Mouse (Mus musculus) right cerebral cortex, postnatal 36 days (tissue): ENCODE measurements around the gene Fam172a.

ENCODE experiments used
- DNase-seq, 2 experiments: peaks; one replicate each; pipeline ENCODE4 v3.0.0; 2022; ENCODE audit warnings: low spot score in 2 of 2, mixed read lengths in 1 of 2

Fam172a gene

DNA sequence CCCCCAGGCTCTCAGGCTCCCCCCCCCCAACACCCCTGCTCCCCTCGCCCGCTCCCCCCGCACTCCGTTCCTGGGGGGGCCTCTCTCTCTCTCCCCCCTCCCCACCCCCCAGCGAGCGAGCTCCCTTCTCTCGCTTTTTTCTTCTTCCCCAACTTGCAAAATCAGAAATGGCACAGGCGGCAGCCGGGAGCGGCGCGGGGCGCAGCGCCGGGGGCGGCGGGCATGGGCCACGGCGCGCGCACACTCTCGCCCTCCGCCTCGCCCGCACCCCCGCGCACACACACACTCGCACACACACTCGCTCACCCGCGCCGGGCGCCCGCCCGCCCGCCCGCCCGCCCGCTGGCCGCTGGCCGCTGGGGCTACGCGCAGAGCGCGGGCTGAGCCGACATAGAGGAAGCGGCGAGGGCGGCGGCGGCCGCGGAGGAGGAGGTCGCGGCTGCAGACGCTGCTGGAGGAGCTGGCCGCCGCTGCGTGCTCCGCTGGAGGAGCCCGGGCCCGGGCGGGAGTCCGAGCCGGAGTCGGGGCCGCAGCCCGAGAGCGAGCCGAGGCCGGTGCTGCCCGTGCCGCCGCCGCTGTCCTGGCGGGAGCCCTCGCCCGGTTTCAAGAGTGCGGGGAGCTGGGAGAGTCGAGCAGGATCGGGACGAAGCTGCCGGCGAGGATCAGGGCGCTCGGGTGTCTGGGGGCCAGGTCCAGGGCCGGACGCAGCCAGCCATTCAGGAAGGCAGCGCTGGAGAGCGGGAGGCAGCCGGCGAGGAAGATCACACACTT lies 497.2 kb downstream of the Fam172a start:
- no peak for DNase-seq

DNA sequence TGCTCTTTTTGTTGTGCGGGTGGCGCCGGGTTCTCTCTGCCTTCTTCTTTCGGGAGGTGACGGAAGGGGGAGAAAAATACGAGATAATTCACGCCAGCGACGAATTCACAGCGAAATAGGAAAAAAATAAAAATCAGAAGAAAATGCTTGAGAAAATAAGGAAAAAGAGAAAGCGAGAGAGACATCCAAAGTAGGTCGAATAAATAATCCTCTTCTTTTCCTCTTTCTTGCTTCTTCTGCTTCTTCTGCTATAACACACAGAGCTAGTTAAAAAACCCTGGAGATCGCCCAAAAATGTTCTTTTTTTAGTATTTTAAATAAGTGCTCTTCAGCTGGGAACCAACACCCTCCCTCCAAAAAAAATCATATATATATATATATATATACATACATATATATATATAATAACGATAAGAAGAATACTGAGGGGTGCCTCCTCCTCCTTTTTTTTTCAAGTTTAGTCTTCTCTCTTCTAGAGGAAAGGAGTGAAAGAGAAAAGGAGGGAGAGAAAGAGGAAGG lies 497.9 kb downstream of the Fam172a start, which contains the start of gene Nr2f1:
TSS of gene Nr2f1 (minus strand) at position 116 of the 519 bp plus-strand sequence.
- DNase-seq, result no peak

DNA sequence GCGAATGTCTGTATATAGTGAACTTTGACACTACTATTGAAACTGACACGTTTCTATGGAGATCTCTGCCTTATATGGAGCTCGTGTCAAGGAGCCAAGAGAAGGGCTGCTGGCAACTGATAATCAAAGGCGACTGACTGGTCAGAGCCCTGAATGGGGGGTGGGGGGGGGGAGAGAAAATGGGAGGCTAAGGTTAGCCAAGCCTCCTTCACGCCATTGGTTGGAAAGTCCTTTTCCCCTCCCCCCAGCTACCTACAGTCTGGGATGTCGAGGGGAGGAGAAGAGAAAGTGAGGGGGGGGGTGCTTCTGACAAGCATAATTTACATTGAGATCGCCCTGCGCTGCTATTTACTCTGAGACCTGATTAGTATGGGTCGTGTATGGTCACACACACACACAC lies 498.6 kb downstream of the Fam172a start:
- peak in 1 of 2 experiments; percentile 50 for DNase-seq

DNA sequence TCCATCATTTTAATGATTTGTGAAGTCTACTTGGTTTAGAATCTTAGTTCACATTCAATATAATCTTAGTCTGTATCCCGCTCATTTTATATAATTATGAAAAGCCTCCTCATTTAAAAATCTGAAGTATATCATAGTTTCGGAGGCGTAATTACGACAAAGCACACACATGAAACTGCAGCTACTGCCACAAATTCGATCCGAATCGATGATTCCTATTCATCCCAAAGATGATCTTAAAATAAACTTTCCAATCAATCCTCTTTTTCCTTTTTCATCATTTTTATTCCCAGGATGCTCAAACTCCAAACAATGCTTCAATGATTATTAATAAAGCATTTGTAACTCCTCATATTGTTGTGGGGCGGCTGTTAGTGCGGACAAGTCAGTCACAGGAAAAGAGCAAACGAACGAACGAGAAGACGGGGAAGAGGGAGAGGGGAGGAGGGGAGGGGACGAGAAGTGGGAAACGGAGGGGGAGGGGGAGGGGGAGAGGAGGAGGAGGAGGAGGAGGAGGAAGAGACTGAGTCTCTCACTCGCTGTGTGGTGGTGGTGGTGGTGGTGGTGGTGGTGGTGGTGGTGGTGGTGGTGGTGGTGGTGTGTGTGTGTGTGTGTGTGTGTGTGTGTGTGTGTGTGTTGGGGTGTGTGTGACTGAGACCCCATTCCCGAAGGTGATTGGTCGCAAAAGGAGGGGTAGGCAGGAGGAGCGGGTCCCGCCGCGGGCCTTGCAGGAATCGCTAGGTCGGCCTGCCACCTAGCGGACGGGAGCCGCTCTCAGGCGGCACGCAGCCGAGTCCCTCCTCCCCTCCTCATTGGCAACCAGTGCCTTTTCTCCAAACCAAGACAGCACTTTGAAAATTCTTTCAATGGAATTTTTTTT lies 499.4 kb downstream of the Fam172a start:
- peak; percentile 92 to 93 for DNase-seq

DNA sequence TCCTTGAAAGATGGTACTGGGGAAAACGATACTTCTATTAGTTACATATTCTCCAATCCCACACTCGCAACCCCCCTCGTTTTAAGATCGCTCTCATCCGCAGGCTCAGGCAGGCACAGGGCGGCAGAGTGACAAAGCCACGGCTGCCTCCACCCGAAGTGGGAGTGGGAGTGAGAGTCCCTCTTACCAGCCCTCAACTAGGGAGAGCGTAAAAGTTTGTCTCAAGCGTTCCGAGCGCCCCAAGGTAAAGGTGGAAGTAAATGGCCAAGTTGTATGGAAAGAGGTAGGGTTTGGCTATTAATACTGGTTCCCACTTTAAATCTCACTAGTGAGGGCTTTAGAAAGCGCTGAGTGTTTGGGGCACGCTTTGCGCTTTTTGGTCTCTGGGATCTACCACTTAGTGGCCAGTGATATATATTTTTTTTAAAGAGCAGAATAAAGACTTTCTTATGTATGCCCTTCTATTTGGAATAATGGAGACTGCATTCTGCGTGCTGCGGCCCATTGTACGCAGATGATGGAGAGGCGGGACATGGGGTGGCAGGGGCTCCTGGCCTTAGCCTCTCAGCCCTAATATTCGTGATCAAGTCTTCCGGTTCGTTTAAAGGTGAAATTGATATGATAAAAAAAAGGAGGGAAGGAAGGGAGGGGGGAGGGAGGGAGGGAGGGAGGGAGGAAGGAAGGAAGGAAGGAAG lies 500.2 kb downstream of the Fam172a start:
- DNase-seq, result no peak

DNA sequence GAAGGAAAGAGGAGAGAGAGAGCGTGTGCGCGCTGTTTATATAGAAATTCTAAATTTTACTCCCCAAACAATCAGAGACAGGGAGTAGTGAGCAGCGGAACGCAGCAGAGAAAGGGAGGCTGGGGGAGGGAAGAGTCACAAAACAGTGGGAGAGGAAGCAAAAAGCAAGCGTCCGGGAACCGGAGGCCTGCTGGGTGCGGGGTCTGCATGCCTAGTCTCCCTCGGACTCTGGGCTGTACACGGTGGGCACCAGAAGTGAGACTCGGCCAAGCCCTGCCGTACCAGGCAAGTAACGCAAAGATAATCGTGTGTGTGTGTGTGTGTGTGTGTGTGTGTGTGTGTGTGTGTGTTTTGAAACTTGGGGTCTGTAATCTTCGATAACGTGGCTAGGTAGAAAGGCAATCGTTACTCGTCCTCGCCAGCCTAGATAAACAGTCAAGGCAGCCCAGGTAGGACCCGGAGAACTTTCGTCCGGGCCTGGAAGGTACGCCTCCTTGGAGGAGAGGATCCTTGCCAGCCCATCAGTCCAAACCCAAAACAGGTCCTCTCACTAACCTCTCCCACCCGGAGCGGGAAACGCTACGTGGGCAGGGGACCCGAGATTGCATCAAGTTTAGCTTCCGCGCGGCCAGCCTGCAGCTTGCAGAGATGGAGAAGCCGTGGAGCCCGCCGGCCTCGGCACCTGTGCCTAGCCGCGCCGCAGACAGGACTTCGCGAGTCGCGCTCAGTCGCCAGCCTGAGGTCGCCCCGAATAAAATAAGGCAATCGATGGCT lies 500.9 kb downstream of the Fam172a start:
- DNase-seq, result peak in 1 of 2 experiments; percentile 51

DNA sequence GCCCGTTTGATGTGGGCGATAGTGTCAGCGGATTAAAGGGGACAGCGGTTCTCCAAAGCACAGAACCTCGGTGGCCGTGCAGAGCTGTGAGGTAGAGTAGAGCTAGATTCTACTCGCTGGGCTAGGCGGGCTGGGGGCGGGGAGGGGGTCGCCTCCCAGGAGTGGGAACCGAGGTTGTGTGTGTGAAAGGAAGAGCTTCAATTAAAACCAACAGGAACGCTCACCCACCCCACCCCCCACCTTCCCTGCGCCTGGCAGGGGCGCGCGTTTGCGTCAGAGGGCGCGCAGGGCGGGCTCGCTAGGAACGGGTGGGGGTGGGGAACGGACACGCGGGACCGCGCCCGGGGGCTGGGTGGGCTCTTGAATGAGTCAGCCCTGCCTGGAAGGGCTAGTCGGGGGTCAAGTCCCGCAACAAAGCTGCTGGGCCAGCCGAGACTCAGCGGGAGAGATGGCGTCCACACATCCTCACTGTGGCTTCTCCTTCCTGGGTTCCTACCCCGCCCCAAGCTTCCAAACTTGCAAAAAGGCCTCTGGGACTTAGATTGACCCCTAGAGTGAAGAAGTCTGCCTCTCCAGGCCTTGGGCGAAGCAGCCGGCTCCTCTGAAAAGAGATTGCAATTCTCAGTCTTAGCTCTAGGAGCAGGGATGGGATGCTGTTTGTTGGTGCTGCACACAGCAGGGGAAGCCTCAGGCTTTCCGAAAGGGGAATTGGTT lies 501.7 kb downstream of the Fam172a start:
- peak; percentile 69 to 80 for DNase-seq

DNA sequence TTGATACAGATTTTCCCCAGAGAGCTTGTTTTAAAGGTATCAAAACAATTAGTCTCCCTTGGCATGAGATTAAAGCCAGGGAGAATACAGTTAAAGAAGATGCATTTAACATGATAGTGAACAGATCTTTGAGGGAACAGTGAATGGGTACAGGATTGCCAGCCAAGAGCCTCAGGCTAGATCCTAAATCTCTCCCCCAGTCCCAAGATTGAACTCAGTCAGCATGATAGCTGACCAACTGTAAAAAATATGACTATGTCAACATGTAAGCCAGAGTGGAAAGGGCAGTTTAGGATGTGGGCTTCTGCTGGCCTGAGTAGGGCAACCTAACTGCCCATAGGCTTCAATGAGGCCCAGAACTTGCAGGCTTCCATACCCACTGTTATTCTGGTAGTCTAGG lies 503.6 kb downstream of the Fam172a start:
- DNase-seq, result no peak

DNA sequence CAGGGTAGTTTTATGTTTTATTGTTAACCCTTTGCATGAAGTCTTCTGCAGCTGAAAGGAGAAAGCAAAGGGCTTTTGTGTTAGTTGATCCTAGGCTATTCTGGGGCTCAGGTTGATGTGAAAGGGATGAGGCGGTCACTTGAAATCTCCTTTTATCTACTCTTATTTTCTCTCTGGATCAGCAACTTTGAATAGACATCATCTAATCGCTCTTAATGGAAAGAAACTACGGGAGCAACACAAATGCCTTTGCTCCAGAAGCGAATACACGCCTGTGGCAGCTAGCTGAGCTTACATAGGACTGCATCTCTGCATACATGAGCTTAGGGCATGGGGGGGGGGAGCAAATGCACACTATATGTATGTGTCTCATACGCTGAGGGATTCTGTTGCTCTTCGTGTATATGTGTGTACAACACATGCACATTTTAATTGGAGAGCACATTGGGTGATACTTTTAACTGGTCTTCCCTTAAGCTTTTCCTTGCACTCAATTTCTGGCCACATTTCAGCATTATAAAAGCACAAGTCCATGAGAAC lies 505.1 kb downstream of the Fam172a start:
- no peak for DNase-seq

DNA sequence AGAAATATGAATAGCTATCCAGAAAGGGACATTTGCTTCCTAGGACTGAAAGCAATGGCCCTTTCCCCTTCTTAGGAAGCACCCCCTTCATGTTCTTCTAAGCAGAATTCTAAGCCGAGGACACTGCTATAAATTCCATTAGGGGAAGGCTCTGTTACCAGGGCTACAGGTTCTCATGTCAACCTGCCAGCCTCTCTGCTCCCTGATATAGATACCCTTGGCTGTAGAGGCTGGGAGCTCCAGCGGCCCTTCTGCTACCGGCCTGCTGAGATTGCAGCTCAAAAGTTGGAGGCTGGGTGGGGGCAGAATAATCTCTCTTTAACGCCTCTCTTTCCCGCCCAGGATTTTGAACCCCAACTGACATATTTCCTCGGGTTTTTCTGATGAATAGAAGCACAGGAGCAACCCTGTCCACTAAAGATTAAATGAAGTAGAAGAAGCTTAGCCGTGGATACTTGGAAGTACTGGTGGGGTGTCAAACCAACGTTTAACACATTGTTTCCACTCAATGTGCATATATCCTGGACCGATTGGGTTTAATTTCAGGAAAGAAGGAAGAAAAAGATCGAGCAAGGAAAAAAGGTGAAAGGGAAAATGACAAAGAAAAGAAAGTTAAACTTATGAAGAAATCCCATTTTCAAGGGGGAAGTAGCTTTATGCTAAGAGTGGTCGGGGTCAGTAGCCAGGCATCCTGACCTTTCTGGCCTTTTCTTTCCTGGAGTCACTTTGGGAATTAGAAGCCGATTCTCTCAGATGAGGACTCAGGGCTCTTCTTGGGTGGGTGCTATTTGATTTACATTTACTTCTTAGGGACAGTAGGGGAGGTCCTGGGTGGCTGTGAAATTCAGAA lies 506.2 kb downstream of the Fam172a start:
- DNase-seq, result no peak

DNA sequence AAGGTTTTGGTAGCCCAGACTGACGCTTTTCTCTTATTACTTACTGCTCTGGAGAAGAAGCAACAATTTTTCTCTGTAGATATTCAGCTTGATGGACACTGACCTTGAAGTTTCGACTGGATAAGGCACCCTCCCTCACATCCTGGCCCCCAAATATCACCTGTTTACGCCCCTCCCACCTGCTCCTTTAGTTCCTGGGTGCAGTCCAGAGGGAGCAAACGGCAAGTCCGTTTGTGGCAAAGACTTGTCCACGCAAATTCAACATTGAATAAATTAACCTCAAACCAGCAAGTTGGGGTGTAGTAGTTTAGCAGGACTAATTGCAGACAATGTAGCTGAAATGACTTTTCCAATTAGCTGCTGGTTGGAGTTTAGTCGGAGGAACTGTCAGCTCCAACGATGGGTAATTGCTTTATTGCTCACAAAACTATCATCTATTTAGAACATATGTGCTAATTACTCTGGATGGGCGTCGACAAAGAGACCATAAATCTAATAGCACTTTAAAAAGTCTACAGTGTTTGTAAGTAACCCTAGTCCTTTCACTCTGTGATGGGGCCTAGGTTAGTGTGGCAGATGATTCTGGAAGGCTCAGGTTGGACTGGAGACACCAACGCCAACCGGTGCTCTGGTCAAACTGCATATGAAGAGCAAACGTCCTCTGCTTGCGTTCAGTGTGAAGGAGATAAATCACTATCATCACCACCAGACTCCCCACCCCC lies 507.0 kb downstream of the Fam172a start:
- DNase-seq, result no peak

DNA sequence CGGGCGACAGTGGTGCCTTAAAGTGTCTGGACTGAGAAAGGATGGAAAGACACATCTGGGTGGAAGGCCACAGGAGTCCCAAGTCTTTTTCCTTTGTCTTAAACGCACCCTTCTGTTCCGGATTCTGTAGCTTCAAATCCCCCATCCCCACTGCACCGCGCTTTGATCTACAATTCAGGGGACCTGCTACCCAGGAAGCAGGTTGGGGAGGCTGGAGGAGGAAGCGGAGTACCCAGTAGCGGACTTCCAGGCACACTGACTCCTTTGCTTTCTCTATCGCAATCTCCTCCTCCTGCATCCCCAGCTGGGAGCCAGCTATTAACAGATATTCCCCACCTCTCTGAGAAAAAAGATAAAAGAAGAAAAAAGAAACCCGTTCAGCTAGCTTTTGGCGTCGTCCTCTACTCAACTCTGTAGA lies 507.8 kb downstream of the Fam172a start:
- no peak for DNase-seq

DNA sequence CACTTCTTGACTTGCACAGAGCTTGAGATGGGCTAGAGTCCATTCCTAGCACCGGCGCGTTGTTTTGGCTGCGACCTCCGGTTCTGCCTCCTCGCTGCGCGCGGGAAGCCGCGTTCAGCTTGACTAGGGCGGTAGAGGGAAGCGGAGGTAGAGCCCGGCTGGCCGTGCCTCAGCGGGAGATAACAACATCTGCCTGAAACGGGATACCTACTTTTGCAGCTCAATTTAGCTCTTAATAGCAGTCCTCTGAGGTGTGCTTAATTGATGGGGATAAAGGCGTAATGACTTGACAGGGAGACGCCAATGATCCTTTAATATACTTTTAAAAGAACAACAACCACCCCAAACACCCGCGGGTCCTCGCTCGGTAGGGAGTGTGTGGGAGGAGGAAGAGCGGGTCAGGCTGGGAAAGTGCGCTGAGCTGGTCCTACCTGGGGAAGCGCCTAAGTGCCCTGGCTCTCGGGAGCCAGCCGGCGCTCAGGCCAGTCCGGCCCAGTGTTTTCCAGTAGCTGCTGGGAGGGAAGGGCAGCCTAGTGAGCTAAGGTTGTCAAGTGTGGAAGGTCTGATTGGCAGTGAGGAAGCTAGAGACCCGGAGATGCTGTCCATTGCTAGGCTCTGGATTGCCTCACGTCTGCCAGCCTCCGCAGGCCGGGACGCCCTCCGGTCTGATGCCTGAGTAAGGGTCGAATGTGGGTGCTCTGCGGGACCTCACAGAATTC lies 508.4 kb downstream of the Fam172a start:
- no peak for DNase-seq

DNA sequence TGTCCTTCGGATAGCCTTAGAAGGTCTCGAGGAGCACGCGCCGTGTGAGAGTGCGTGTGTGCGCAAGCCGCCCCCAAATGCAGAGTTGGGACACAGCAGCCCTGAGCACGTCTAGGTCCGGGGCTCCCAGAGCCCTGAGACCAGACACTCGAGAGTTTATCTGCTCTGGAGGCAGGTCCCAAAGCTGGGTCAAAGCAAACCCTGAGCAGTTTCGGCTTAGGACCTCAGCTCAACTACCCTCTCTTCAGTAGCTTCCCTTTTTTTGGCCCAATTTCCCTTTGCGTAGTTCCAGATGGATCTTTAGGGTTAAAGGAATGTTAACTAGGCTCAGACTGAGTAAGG lies 508.9 kb downstream of the Fam172a start:
- DNase-seq, result no peak

DNA sequence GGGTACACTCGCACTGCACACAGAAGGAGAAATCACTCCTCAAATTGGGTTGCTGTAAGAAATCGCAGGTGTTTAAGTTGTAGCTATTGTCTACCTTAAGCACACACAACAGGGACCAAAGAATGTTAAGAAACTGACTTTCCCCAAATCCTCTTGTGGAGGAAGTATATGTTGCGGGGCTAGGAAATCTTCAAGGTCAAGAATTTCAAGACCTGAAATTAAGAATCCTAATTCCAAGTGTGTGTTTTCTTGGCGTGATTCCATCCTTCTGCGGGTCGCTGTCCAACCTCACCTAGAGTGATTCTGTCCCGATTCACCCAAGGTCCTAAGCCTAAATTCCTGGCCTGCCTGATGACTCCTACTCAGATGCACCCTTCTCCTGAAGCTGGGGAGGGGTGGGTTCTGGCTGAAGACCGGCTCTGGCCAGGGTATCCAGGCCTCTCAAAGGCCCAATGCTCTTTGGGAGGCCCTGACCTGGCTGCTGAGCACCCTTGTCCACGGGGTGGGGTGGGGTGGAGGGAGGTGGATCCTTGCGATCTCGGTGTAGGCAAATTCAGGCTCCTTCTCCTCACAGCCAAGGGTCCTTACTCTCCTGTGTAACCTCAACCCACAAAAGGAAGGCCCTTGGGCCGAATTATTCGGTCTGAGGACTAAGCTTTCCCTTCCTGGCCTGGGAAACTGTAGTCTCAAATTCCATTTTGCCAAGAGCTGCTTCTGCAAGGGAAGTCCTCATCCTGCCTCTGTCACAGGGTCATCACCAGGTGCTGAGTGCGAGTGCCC lies 509.6 kb downstream of the Fam172a start:
- no peak for DNase-seq

DNA sequence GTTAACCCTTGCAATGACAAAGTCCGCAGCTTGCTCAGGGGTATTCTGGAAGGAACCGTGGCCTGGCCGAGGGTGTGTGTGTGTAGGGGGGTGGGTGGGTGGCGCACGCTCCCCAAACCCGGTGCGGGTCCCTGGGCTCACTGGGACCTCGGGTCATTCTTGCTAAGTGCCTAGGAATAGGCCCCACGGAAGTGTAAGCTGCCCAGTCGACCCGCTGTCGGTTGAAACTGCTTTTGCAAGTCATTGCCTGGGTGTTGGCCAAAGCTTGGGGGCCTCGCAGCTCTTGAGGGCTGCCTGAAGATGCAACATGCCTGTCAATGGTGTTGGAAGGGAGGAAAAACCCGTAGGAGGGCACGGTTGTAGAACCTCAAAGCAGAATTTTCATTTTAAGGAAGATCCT lies 510.3 kb downstream of the Fam172a start:
- DNase-seq, result no peak

DNA sequence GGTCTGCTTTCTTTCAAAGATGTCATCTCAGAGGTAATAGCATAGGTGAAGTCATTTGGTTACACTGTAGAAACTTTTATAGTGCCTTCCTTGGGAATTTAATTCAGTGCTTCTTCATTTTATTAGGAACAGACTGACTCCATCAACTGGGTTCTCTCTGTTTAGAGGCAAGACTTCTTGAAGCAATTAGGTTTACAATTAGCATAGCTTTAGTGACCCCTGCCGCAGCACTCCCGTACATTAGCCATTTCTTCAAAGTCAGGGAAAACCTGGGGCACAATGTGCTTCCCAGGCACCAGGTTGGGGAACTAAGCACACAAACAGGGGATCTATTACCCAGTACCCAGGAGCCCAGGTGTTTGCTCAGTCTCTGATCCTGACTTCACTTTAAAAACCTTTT lies 511.3 kb downstream of the Fam172a start:
- no peak for DNase-seq
